Mouse (Mus musculus): ENCODE results near the gene Zfp872.
"Not testable (repeated sequence)": the region's sequence is repeated elsewhere in the genome, so short reads cannot be mapped to it uniquely, and the experiment has no call there.

Gene Zfp872

GRCm38 (mm10) chr9:22172318-22172717 is 15.6 kb upstream of the Zfp872 start:
- no peak for DNase-seq

- no peak for DNase-seq
Observed at GRCm38 (mm10) chr9:22196412-22196811, 8.5 kb downstream of the Zfp872 start.

GRCm38 (mm10) chr9:22213785-22214194 is 25.9 kb downstream of the Zfp872 start:
- DNase-seq, result no peak

- no peak for DNase-seq
Observed at GRCm38 (mm10) chr9:22214549-22214948, 26.7 kb downstream of the Zfp872 start.

- DNase-seq, result no peak
Observed at GRCm38 (mm10) chr9:22216705-22217104, 28.8 kb downstream of the Zfp872 start.

GRCm38 (mm10) chr9:22217858-22218493 is 30.1 kb downstream of the Zfp872 start:
- no peak for DNase-seq

GRCm38 (mm10) chr9:22224066-22224465 is 36.2 kb downstream of the Zfp872 start:
- DNase-seq, result peak; percentile 20

- DNase-seq, result no peak
Observed at GRCm38 (mm10) chr9:22224536-22225503, 36.9 kb downstream of the Zfp872 start.

- peak; percentile 99 for DNase-seq
Observed at GRCm38 (mm10) chr9:22225581-22226388, 37.9 kb downstream of the Zfp872 start, which contains the start of gene Zfp809. Gene Zfp809 (plus strand): TSS chr9:22225714.

GRCm38 (mm10) chr9:22226389-22226673 is 38.4 kb downstream of the Zfp872 start:
- not testable (repeated sequence) for DNase-seq

- DNase-seq, result peak; percentile 61
Observed at GRCm38 (mm10) chr9:22226846-22227245, 39.0 kb downstream of the Zfp872 start.

GRCm38 (mm10) chr9:22229386-22230026 is 41.6 kb downstream of the Zfp872 start:
- DNase-seq, result no peak

- no peak for DNase-seq
Observed at GRCm38 (mm10) chr9:22230061-22230460, 42.2 kb downstream of the Zfp872 start.

- DNase-seq, result no peak
Observed at GRCm38 (mm10) chr9:22230556-22230955, 42.7 kb downstream of the Zfp872 start.

GRCm38 (mm10) chr9:22240001-22240400 is 52.1 kb downstream of the Zfp872 start:
- no peak for DNase-seq

- no peak for DNase-seq
Observed at GRCm38 (mm10) chr9:22244242-22244641, 56.4 kb downstream of the Zfp872 start.
